Mouse (Mus musculus) urinary bladder, postnatal 4 days (tissue): ENCODE results near the gene Frg2f1.

Source experiments
- DNase-seq, 2 experiments: peaks; one replicate each; pipeline ENCODE4 v3.0.0; 2021 to 2022; ENCODE audit warnings: low spot score in 2 of 2

Frg2f1 gene

GRCm38 (mm10) chr4:119492291-119492932 is 46.9 kb downstream of the Frg2f1 start, which contains the start of gene Rimkla:
Gene Rimkla (minus strand): TSS chr4:119492628.
- DNase-seq: peak; percentile 43 to 64

DNA sequence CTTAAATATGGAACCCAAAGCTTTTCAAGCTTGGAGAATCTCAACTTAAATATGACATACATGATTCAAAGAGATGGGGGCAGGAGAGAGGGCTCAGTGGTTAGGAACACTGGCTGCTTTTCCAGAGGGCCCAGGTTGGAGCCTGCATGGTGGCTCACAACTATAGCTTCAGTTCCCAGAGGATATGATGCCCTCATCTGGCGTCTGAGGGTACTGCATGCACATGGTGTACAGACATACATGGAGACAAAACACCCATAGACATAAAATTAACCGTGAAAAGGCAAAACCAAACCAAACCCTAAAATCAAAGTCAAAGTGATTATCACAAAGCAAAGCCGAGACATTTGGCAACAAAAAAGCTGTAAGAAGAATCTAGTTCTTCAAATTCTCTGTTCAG is 48.5 kb downstream of the Frg2f1 start:
- no peak for DNase-seq

GRCm38 (mm10) chr4:119489666-119490065 is 49.7 kb downstream of the Frg2f1 start:
- no peak for DNase-seq

GRCm38 (mm10) chr4:119484882-119485281 is 54.4 kb downstream of the Frg2f1 start:
- no peak for DNase-seq

- no peak for DNase-seq
Measured at GRCm38 (mm10) chr4:119483051-119483450, 56.3 kb downstream of the Frg2f1 start.
